Mouse (Mus musculus) embryonic fibroblast, embryonic 13.5 days (primary cell): ENCODE measurements around the gene Med12. TPM values are rescaled to one million over a fixed set of nuclear protein-coding genes. Genes with fewer than 3 reads are reported as not detected.

Experiments
- H3K27ac ChIP-seq: 2 replicates; pipeline ENCODE4 v1.5.1; 2012; ENCODE audit warnings: low read length, control low read depth, inconsistent platforms; ENCODE audit not compliant: insufficient read depth
- H3K4me1 ChIP-seq: 2 replicates; pipeline ENCODE4 v1.6.1; 2011; ENCODE audit warnings: low read length; ENCODE audit not compliant: control insufficient read depth, insufficient read depth
- H3K4me3 ChIP-seq: 2 replicates; pipeline ENCODE4 v1.5.1; 2011; ENCODE audit warnings: mild to moderate bottlenecking, control low read depth, low read length; ENCODE audit not compliant: insufficient read depth
- CTCF ChIP-seq: IDR thresholded peaks from 2 replicates; pipeline ENCODE4 v1.5.1; 2011; ENCODE audit warnings: mild to moderate bottlenecking, control low read depth, low read length, moderate library complexity, borderline replicate concordance; ENCODE audit not compliant: insufficient read depth
- POLR2A ChIP-seq: IDR thresholded peaks from 2 replicates; pipeline ENCODE4 v1.6.1; 2011; ENCODE audit warnings: low read depth, mild to moderate bottlenecking, control low read depth, low read length, moderate library complexity
- polyA plus RNA-seq: library from polyadenylated mRNA; stranded (reverse); fragments of >200 nt; gene quantifications from 2 replicates; pipeline ENCODE4 v1.2.4, GENCODE M21; 2011; ENCODE audit warnings: low read depth; ENCODE audit not compliant: missing spikeins, insufficient read length

Gene Med12
- 45.8 and 47.9 TPM in 2 replicates for polyA plus RNA-seq

GRCm38 (mm10) chrX:101273875-101274738 lies at the start of gene Med12:
Gene Med12, plus strand, starts transcription at chrX:101274030.
- Histone ChIP-seq H3K4me3 (peak within 1 kb of the TSS; percentile 84), H3K27ac (no peak within 1 kb of the TSS), H3K4me1 (no peaks in the 10 kb centered on the region)
- TF ChIP-seq POLR2A (peak; percentile 50; the same call in 1 of the 2 replicates), CTCF (no peak)

DNA sequence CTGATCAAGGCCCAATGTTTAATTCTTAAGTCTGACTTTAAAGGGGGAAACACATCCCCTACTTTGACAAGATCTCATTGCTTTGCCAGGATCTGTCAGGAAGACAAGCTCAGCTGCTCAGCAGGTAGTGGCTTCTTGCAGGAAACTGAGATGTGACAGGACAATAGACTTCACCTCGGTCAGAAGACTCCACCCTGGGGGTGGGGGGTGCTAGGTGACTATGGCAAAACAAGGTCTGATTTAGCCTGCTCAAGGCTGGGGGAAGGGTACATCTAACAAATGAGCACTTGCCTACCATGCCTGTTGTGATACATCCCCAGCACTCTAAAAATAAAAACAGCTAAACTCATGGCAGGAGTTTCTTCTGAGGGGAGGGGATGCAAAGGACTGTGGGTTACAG lies 28.8 kb upstream of the Med12 start:
- Histone ChIP-seq H3K4me3 (no peak overlapping the region), H3K27ac (no peak overlapping the region), H3K4me1 (no peaks in the 10 kb centered on the region)
- TF ChIP-seq POLR2A (no peak), CTCF (no peak)

DNA sequence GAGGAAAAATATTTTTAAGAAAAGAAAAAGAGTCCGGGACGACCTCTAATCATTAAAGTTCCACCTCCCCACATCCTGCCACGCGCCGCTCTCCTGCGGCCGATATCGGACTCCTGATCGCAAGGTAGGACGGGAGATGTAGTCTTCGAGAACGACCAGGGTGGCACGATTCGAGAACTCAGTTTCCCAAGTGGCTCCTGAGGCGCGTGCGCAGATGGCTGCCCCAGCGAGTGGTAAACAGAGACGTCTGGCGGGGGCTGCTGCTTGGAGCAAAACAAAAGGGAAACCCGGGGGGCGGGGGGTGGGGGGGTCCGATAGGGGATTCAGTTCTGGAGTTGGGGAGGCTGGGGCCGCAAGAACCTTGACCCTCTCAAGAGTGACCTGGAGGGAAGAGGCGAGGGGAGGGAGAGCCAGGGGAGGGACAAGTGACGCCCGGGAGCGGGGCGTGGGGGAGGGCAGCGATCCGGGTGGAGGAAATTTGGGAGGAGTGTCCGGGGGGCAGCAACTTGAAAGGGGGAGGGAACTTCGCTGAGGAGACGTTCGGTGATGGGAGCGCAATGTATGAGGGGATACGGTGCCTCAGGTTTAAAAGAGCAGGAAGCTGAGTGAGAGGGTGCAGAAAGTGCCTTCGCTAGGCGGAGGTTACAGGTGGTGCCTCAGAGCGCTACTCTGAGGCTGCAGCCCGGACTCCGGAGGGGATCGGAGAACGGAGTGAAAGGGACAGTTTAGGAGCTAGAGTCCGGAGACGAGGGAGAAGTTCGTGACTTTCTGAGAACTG lies 19.7 kb upstream of the Med12 start, which contains the start of gene Foxo4:
Gene Foxo4, plus strand, starts transcription at position 577 of the 778 bp plus-strand sequence.
- peak within 1 kb of the TSS; percentile 46; the same call in 1 of the 2 replicates for H3K27ac ChIP-seq
- peak within 1 kb of the TSS; percentile 64 for H3K4me3 ChIP-seq
- no peak for TF ChIP-seq CTCF
- TF ChIP-seq POLR2A = peak; percentile 82
- no peaks in the 10 kb centered on the region for H3K4me1 ChIP-seq

- H3K4me1 ChIP-seq = no peaks in the 10 kb centered on the region
- TF ChIP-seq CTCF (no peak), POLR2A (no peak)
- H3K27ac ChIP-seq = no peak overlapping the region
- H3K4me3 ChIP-seq = peak overlapping the region; percentile 64
These were observed 19.1 kb upstream of the Med12 start for GRCm38 (mm10) chrX:101254740-101255139.

DNA sequence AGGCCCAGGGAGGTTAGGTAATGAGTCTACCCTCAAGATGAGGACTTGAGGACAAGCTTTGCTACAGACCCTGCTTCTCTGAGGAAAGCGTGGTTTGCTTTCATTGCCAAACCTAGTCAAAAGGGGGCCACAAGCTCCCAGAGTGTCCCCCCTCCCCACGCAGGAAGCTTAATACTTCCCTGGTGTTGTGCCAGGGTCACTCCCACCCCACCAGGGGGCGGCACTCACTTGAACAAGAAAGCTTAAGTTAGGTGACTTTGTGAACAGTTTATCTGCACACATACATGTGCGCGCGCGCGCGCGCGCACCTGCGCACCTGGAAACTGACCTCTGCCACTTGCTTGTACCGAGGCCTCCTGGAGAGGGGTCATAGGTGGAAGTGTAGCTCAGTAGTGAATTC lies 17.2 kb upstream of the Med12 start:
- no peak for TF ChIP-seq POLR2A
- TF ChIP-seq CTCF = no peak
- Histone ChIP-seq H3K27ac (no peak overlapping the region), H3K4me1 (no peaks in the 10 kb centered on the region), H3K4me3 (no peak overlapping the region)

DNA sequence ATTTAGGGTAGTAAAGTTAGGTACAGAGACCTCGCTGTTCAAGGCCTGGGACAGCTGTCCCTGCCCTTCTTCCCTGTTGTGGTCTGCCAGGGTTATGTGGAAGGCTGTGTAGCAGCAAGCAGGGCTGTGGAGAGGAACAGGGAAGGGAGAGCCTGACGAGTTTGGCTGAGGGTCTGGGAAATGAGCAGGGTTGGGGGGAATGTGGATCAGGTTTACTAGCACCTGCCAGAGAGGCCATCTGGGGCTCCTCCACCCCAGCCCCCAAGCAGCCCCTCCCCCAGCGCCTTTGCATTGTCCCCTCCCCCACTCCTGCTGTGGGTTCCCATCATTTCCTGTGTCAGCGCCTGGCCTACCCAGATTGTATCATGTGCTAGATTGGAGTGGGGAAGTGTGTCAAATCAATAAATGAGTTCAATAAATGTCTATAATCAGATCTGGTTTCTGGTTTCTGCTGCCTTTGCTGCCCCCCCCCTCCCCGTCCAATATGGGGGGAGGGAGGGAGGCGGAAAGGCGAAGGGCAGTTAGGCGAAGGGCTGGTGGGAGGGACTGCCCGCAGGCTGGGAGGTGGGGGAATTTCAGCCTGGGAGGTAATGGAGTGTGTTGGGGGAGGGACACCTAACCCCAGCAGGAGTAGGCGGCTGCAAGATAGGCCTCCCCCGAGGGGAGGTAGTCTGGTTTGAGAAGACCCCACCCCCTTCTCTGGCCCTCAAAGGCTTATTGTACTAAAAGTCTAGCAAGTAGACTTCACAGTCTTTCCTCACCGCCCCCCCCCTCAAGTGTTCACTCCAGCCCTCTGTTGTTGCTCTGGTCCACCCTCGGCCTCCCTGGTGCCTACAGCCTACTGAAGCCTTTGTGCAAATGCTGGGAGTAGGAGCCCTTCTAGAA lies 13.1 kb upstream of the Med12 start:
- Histone ChIP-seq H3K4me1 (no peaks in the 10 kb centered on the region), H3K4me3 (no peak overlapping the region), H3K27ac (no peak overlapping the region)
- no peak for TF ChIP-seq CTCF
- no peak for TF ChIP-seq POLR2A

DNA sequence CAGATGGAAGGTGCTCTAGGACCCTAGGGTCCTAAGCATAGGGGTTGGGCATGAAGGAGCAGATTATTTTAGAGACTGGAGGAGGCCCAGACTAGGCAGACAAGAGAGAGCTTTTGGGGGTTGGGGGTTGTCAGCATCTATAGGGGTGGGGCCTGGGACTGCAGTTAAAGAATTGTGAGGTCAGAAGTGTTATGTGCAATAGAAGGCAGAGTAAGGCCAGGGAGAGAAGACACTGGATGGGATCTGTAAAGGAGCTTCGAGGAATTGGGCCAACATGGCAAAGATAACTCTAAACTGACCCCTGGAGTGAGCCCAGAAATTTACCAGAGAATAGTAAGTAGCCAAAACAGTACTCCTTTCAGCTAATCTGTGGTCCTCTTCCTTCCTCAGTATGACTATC lies 9.9 kb upstream of the Med12 start, which contains the start of gene Gm614:
Gene Gm614, minus strand, starts transcription at position 101 of the 400 bp plus-strand sequence.
- no peaks in the 10 kb centered on the region for H3K4me1 ChIP-seq
- H3K27ac ChIP-seq = no peak within 1 kb of the TSS
- no peak for TF ChIP-seq POLR2A
- TF ChIP-seq CTCF = no peak
- H3K4me3 ChIP-seq = no peak within 1 kb of the TSS

GRCm38 (mm10) chrX:101266631-101267030 lies 7.2 kb upstream of the Med12 start:
- TF ChIP-seq POLR2A = no peak
- no peak overlapping the region for H3K4me3 ChIP-seq
- no peaks in the 10 kb centered on the region for H3K4me1 ChIP-seq
- no peak overlapping the region for H3K27ac ChIP-seq
